7 mouse cellular contexts compared by ENCODE assay signal in genomic region chr17:32321390-32321734, GRCm38 (mm10). TPM values are rescaled to one million over a fixed set of nuclear protein-coding genes. Genes with fewer than 3 reads are reported as not detected.
A peak's percentile ranks its signal among the peaks of the same experiment; 100 is the strongest.
DNase-seq lines count a peak whose midpoint lies in the region; ATAC-seq lines count a peak whose summit lies in the region.

No protein-coding gene starts in this region.

- peaks cover 28% of the 10 kb centered on the region for H3K4me1 ChIP-seq in forebrain, embryonic 12.5 days
- H3K4me1 ChIP-seq in liver, embryonic 15.5 days (replicated peaks) = peaks cover 41% of the 10 kb centered on the region

- H3K9ac ChIP-seq in forebrain, embryonic 12.5 days = peak overlapping the region; percentile 81
- peak overlapping the region; percentile 81 for H3K9ac ChIP-seq in liver, embryonic 15.5 days

- H3K4me3 ChIP-seq in forebrain, embryonic 12.5 days (replicated peaks) = peak overlapping the region; percentile 96
- H3K4me3 ChIP-seq in liver, embryonic 15.5 days (replicated peaks) = peak overlapping the region; percentile 96

- DNase-seq in thymus, postnatal 0 days (ENCODE audit: low spot score) = peak; percentile 89
- no peak for DNase-seq in thymus, postnatal 36 days
- no peak for DNase-seq in frontal cortex, postnatal 10 days (ENCODE audit: low spot score in 2 of 2)
- DNase-seq in ovary, postnatal 36 days (ENCODE audit: low spot score) = no peak
- DNase-seq in right cerebral cortex, postnatal 14 days = no peak

- no peaks in the 10 kb centered on the region for H3K9me3 ChIP-seq in forebrain, embryonic 12.5 days
- H3K9me3 ChIP-seq in liver, embryonic 15.5 days (replicated peaks) = no peaks in the 10 kb centered on the region

- ATAC-seq in forebrain, embryonic 12.5 days (ENCODE audit: low FRiP score) = peak; percentile 69; the same call in 1 of the 2 replicates
- ATAC-seq in liver, embryonic 15.5 days (ENCODE audit: insufficient read depth) = peak; percentile 71

- peaks cover 43% of the 10 kb centered on the region for H3K36me3 ChIP-seq in forebrain, embryonic 12.5 days (replicated peaks)
- peaks cover 51% of the 10 kb centered on the region for H3K36me3 ChIP-seq in liver, embryonic 15.5 days (replicated peaks)

- no peaks in the 10 kb centered on the region for H3K27me3 ChIP-seq in forebrain, embryonic 12.5 days
- H3K27me3 ChIP-seq in liver, embryonic 15.5 days = no peaks in the 10 kb centered on the region

- H3K4me2 ChIP-seq in forebrain, embryonic 12.5 days = peak overlapping the region; percentile 94
- H3K4me2 ChIP-seq in liver, embryonic 15.5 days = peak overlapping the region; percentile 91

- peak overlapping the region; percentile 93 for H3K27ac ChIP-seq in forebrain, embryonic 12.5 days
- peak overlapping the region; percentile 95 for H3K27ac ChIP-seq in liver, embryonic 15.5 days (replicated peaks)

- WGBS in forebrain, embryonic 12.5 days = under 1% methylated on average over 23 of the region's 23 CpGs
- WGBS in liver, embryonic 15.5 days (ENCODE audit: insufficient replicate concordance) = 0% methylated on average over 23 of the region's 23 CpGs

RNA-seq across cellular contexts. Expression of gene Akap8, which starts 0.3 kb away (rescaled TPM):
- polyA plus RNA-seq in thymus, postnatal 0 days (2015; fragmentation: Nextera tagmentation; extraction: Ambion mirVana) = 73.0 and 82.9 TPM in 2 replicates
- 143 and 145 TPM in 2 replicates for polyA plus RNA-seq in forebrain, embryonic 12.5 days (2016; fragmentation: Nextera tagmentation; extraction: Ambion mirVana)
- polyA plus RNA-seq in liver, embryonic 15.5 days (2015; fragmentation: Nextera tagmentation; extraction: Ambion mirVana) = 29.1 and 32.3 TPM in 2 replicates

RNA-seq across cellular contexts. Expression of gene Akap8l, which starts 29.0 kb away (rescaled TPM):
- 62.4 and 66.4 TPM in 2 replicates for polyA plus RNA-seq in thymus, postnatal 0 days (2015; fragmentation: Nextera tagmentation; extraction: Ambion mirVana)
- polyA plus RNA-seq in forebrain, embryonic 12.5 days (2016; fragmentation: Nextera tagmentation; extraction: Ambion mirVana) = 110 TPM in 2 replicates
- 36.1 and 39.1 TPM in 2 replicates for polyA plus RNA-seq in liver, embryonic 15.5 days (2015; fragmentation: Nextera tagmentation; extraction: Ambion mirVana)

RNA-seq across cellular contexts. Expression of gene Brd4, which starts 36.8 kb away (rescaled TPM):
- polyA plus RNA-seq in thymus, postnatal 0 days (2015; fragmentation: Nextera tagmentation; extraction: Ambion mirVana) = 53.3 and 60.7 TPM in 2 replicates
- polyA plus RNA-seq in forebrain, embryonic 12.5 days (2016; fragmentation: Nextera tagmentation; extraction: Ambion mirVana) = 103 and 112 TPM in 2 replicates
- 31.5 and 34.7 TPM in 2 replicates for polyA plus RNA-seq in liver, embryonic 15.5 days (2015; fragmentation: Nextera tagmentation; extraction: Ambion mirVana)
